Mouse (Mus musculus): ENCODE results near the gene Klhl5. TPM values are rescaled to one million over a fixed set of nuclear protein-coding genes. Genes with fewer than 3 reads are reported as not detected.

Gene Klhl5
- polyA plus RNA-seq, 1 experiment from 2014 or later = 13.2 TPM

- Histone ChIP-seq H3K9ac (peak overlapping the region; percentile 30; the same call in 1 of the 2 replicates), H3K4me3 (replicated peaks) (peak overlapping the region; percentile 16; the same call in 1 of the 2 replicates), H3K36me3 (no peaks in the 10 kb centered on the region), H3K4me1 (replicated peaks) (no peaks in the 10 kb centered on the region), H3K9me3 (no peaks in the 10 kb centered on the region), H3K27ac (no peak overlapping the region), H3K27me3 (replicated peaks) (no peaks in the 10 kb centered on the region), H3K4me2 (replicated peaks) (peak overlapping the region; percentile 45)
- no peak for ATAC-seq
- 28% methylated on average over 9 of the region's 9 CpGs for WGBS
These were observed 27.5 kb upstream of the Klhl5 start for GRCm38 (mm10) chr5:65079881-65080280.

- Histone ChIP-seq H3K4me1 (replicated peaks) (no peaks in the 10 kb centered on the region), H3K4me3 (replicated peaks) (no peak overlapping the region), H3K9me3 (no peaks in the 10 kb centered on the region), H3K9ac (no peak overlapping the region), H3K36me3 (no peaks in the 10 kb centered on the region), H3K27ac (no peak overlapping the region), H3K27me3 (replicated peaks) (no peaks in the 10 kb centered on the region), H3K4me2 (replicated peaks) (no peak overlapping the region)
- ATAC-seq = no peak
- WGBS = 89% methylated on average over 4 of the region's 4 CpGs
These were observed 25.5 kb upstream of the Klhl5 start for GRCm38 (mm10) chr5:65081836-65082235.

GRCm38 (mm10) chr5:65086522-65086921 is 20.8 kb upstream of the Klhl5 start:
- Histone ChIP-seq H3K4me1 (replicated peaks) (no peaks in the 10 kb centered on the region), H3K9me3 (no peaks in the 10 kb centered on the region), H3K36me3 (no peaks in the 10 kb centered on the region), H3K27me3 (replicated peaks) (no peaks in the 10 kb centered on the region), H3K4me2 (replicated peaks) (no peak overlapping the region), H3K9ac (no peak overlapping the region), H3K27ac (no peak overlapping the region), H3K4me3 (replicated peaks) (no peak overlapping the region)
- no peak for ATAC-seq
- 65% methylated on average over 6 of the region's 6 CpGs for WGBS

- Histone ChIP-seq H3K27me3 (replicated peaks) (no peaks in the 10 kb centered on the region), H3K4me3 (replicated peaks) (no peak overlapping the region), H3K4me1 (replicated peaks) (no peaks in the 10 kb centered on the region), H3K9me3 (no peaks in the 10 kb centered on the region), H3K27ac (no peak overlapping the region), H3K9ac (no peak overlapping the region), H3K4me2 (replicated peaks) (no peak overlapping the region), H3K36me3 (no peaks in the 10 kb centered on the region)
- no peak for ATAC-seq
- WGBS = 65% methylated on average over 3 of the region's 3 CpGs
These were observed 17.6 kb upstream of the Klhl5 start for GRCm38 (mm10) chr5:65089707-65090106.

- Histone ChIP-seq H3K9me3 (no peaks in the 10 kb centered on the region), H3K4me3 (replicated peaks) (no peak overlapping the region), H3K27ac (no peak overlapping the region), H3K4me2 (replicated peaks) (no peak overlapping the region), H3K27me3 (replicated peaks) (no peaks in the 10 kb centered on the region), H3K9ac (no peak overlapping the region), H3K4me1 (replicated peaks) (no peaks in the 10 kb centered on the region), H3K36me3 (no peaks in the 10 kb centered on the region)
- no peak for ATAC-seq
- WGBS = 53% methylated on average over 11 of the region's 11 CpGs
These were observed 16.0 kb upstream of the Klhl5 start for GRCm38 (mm10) chr5:65091184-65091858.

GRCm38 (mm10) chr5:65091921-65092320 is 15.4 kb upstream of the Klhl5 start, which contains the start of gene Tmem156:
Gene Tmem156, minus strand, starts transcription at chr5:65092132.
- no peaks in the 10 kb centered on the region for H3K9me3 ChIP-seq
- H3K36me3 ChIP-seq = no peaks in the 10 kb centered on the region
- WGBS = 33% methylated on average over 5 of the region's 5 CpGs
- H3K9ac ChIP-seq = no peak within 1 kb of the TSS
- H3K4me1 ChIP-seq (replicated peaks) = no peaks in the 10 kb centered on the region
- H3K27me3 ChIP-seq (replicated peaks) = no peaks in the 10 kb centered on the region
- H3K4me2 ChIP-seq (replicated peaks) = no peak within 1 kb of the TSS; the same call in 1 of the 2 replicates
- ATAC-seq = 0 out of 2 replicates have a peak, but pooled peaks have one; percentile 47
- H3K27ac ChIP-seq = no peak within 1 kb of the TSS; the same call in 1 of the 2 replicates
- H3K4me3 ChIP-seq (replicated peaks) = no peak within 1 kb of the TSS

- H3K36me3 ChIP-seq = no peaks in the 10 kb centered on the region
- no peak overlapping the region for H3K4me2 ChIP-seq (replicated peaks)
- H3K4me1 ChIP-seq (replicated peaks) = no peaks in the 10 kb centered on the region
- no peaks in the 10 kb centered on the region for H3K9me3 ChIP-seq
- no peak overlapping the region for H3K4me3 ChIP-seq (replicated peaks)
- no peak overlapping the region for H3K9ac ChIP-seq
- no peak overlapping the region for H3K27ac ChIP-seq
- no peak for ATAC-seq
- H3K27me3 ChIP-seq (replicated peaks) = no peaks in the 10 kb centered on the region
These were observed 13.6 kb upstream of the Klhl5 start for GRCm38 (mm10) chr5:65093769-65094168.

GRCm38 (mm10) chr5:65094902-65095545 is 12.3 kb upstream of the Klhl5 start:
- Histone ChIP-seq H3K4me3 (replicated peaks) (no peak overlapping the region), H3K27ac (no peak overlapping the region), H3K4me1 (replicated peaks) (no peaks in the 10 kb centered on the region), H3K9ac (no peak overlapping the region), H3K4me2 (replicated peaks) (no peak overlapping the region), H3K9me3 (no peaks in the 10 kb centered on the region), H3K27me3 (replicated peaks) (no peaks in the 10 kb centered on the region), H3K36me3 (no peaks in the 10 kb centered on the region)
- no peak for ATAC-seq
- WGBS = 83% methylated on average over 7 of the region's 7 CpGs

GRCm38 (mm10) chr5:65096082-65096481 is 11.3 kb upstream of the Klhl5 start:
- H3K27ac ChIP-seq = no peak overlapping the region
- no peak for ATAC-seq
- 79% methylated on average over 3 of the region's 3 CpGs for WGBS
- no peak overlapping the region for H3K9ac ChIP-seq
- no peaks in the 10 kb centered on the region for H3K4me1 ChIP-seq (replicated peaks)
- H3K27me3 ChIP-seq (replicated peaks) = no peaks in the 10 kb centered on the region
- no peaks in the 10 kb centered on the region for H3K9me3 ChIP-seq
- no peak overlapping the region for H3K4me3 ChIP-seq (replicated peaks)
- no peak overlapping the region for H3K4me2 ChIP-seq (replicated peaks)
- no peaks in the 10 kb centered on the region for H3K36me3 ChIP-seq

GRCm38 (mm10) chr5:65096805-65097204 is 10.5 kb upstream of the Klhl5 start:
- Histone ChIP-seq H3K4me1 (replicated peaks) (no peaks in the 10 kb centered on the region), H3K36me3 (no peaks in the 10 kb centered on the region), H3K4me2 (replicated peaks) (no peak overlapping the region), H3K9me3 (no peaks in the 10 kb centered on the region), H3K4me3 (replicated peaks) (no peak overlapping the region), H3K27me3 (replicated peaks) (no peaks in the 10 kb centered on the region), H3K27ac (no peak overlapping the region), H3K9ac (no peak overlapping the region)
- ATAC-seq = no peak
- 55% methylated on average over 3 of the region's 3 CpGs for WGBS

- no peak for ATAC-seq
- WGBS = 77% methylated on average over 5 of the region's 5 CpGs
- Histone ChIP-seq H3K4me1 (replicated peaks) (no peaks in the 10 kb centered on the region), H3K36me3 (no peaks in the 10 kb centered on the region), H3K4me3 (replicated peaks) (no peak overlapping the region), H3K9me3 (no peaks in the 10 kb centered on the region), H3K27me3 (replicated peaks) (no peaks in the 10 kb centered on the region), H3K27ac (no peak overlapping the region), H3K9ac (no peak overlapping the region), H3K4me2 (replicated peaks) (no peak overlapping the region)
These were observed 9.9 kb upstream of the Klhl5 start for GRCm38 (mm10) chr5:65097457-65097856.

GRCm38 (mm10) chr5:65100002-65100401 is 7.3 kb upstream of the Klhl5 start:
- Histone ChIP-seq H3K36me3 (no peaks in the 10 kb centered on the region), H3K4me3 (replicated peaks) (no peak overlapping the region), H3K4me1 (replicated peaks) (no peaks in the 10 kb centered on the region), H3K9ac (no peak overlapping the region), H3K4me2 (replicated peaks) (no peak overlapping the region), H3K27me3 (replicated peaks) (no peaks in the 10 kb centered on the region), H3K9me3 (no peaks in the 10 kb centered on the region), H3K27ac (no peak overlapping the region)
- no peak for ATAC-seq
- 81% methylated on average over 11 of the region's 11 CpGs for WGBS

- H3K4me3 ChIP-seq (replicated peaks) = no peak overlapping the region
- no peaks in the 10 kb centered on the region for H3K4me1 ChIP-seq (replicated peaks)
- H3K27ac ChIP-seq = no peak overlapping the region
- no peak for ATAC-seq
- 76% methylated on average over 5 of the region's 5 CpGs for WGBS
- H3K9ac ChIP-seq = no peak overlapping the region
- no peak overlapping the region for H3K4me2 ChIP-seq (replicated peaks)
- no peaks in the 10 kb centered on the region for H3K9me3 ChIP-seq
- H3K27me3 ChIP-seq (replicated peaks) = no peaks in the 10 kb centered on the region
- no peaks in the 10 kb centered on the region for H3K36me3 ChIP-seq
These were observed 6.1 kb upstream of the Klhl5 start for GRCm38 (mm10) chr5:65101209-65101608.
